Mouse (Mus musculus): ENCODE results near the gene Nupr1l.
"Not testable (repeated sequence)": the region's sequence is repeated elsewhere in the genome, so short reads cannot be mapped to it uniquely, and the experiment has no call there.

Gene Nupr1l

DNA sequence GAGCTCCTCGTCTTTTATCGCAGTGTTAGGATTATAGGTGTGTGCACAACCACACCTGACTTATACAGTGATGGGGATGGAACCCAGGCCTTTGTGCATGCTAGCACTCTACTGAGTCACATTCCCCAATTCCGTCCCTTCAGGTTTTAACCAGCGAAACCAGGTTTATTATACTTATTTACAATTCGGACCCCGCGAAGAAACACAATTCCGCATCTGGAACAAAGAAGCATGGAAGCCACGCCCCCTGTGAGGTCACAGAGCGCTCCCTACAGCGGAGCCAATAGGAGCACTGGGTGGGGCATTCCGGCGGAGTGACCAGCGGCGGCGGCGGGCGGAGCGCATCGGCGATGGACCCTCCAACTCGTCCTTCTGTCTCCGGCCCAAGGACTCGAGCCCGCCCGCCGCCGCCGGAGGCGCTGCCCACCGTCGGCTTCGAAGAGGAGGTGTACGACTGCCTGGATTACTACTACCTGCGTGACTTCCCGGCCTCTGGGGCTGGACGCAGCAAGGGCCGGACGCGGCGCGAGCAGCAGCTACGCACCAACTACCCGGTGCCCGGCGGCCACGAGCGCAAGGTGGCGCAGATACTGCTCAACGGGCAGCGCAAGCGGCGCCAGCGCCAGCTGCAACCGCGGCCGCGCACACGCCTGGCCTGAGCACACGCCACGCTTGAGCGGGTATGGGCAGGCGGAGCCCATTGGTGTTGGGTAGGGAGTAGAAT is at the start of gene Nupr1l:
TSS of gene Nupr1l (plus strand) at position 299 of the 724 bp plus-strand sequence.
- peak; percentile 93 for DNase-seq

DNA sequence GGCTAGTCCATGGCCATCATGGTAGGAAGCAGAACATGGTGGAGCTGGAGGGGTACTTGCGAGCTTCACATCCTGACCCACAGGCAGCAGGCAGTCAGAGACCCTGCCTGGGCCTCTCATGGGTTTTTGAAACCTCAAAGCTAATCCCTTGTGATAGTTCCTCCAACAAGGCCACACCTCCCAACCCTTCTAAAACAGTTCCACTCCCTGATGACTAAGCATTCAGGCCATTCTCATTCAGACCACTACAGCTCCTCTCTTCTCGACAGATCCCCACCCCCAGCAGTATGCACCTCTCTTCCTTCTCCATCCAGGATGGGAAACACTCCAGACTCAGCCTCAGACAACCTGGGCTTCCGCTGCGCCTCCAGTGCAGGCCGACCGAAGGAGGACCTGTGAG is 46.0 kb upstream of the Nupr1l start:
- no peak for DNase-seq

DNA sequence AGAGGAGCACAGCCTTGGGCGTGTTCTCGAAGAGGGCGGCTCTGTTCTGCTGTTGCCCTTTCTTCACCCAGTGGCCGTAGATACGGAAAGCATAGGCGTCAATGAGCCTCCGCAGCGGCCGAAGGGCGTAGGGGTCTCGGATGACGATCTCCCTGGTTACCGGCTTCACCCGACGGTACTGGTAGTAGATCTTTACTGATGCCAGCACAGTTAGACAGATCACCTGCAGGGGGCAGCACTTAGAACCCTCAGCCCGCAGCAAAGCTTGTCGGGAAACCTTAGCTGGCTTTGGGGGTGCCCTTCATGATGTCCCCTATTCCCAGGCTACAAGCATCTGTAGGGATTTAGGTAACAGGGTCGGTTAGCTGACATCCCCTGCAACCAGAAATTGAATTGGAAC is 43.9 kb upstream of the Nupr1l start:
- DNase-seq = peak; percentile 44

DNA sequence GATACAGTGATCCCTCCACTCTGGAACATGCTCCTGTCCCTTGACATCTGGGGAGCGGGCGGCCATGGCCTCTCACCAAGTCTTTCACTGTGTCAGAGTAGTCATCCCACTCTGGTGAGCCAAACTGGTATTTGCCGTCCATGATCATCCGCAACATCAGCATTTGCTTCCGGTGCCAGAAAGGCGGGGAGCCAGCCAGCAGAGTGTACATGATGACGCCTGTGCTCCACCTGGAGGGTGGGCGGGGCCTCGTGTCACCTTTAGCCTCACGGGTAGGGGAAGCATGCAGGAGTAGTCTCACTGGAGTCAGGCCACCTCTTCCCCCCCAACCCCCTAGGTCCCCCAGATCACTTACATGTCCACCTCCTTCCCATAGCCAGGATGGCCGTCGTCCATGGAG is 42.5 kb upstream of the Nupr1l start:
- DNase-seq = no peak

DNA sequence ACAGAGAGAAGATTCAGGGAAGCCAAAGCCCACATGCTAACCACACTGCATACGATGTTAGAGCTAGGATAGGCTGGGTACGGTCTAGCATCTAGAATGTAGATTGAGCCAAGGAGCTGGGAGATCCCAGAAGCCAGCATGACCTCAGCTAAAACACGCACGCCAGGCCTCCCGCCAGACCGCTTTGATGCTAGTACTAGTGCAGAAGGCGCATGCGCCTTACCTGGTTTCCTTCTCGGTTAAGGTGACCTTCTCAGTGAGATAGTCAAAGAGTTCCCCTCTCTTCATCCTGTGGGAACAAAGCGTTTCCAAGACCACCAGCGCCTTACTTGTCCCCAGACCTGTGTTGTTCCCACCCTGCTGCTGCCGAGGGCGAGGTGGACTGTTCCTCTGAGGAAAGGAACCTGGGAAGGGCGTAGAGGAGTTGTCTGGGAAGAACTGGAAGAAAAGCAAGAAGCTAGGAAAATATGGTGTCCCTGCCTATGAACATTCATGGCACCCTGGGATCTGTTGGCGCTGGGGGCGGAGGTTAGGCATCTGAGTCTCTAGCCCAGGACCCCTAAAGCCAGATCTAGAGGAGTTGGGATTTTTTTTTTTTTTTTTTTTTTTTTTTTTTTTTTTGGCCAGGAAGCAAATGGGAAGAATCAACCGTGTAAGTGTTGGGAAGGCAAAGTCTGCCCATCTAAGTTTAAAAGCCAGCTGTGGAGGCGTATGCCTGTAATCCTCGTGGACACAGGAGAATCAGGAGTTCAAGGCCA is 38.9 kb upstream of the Nupr1l start:
- DNase-seq = no peak

DNA sequence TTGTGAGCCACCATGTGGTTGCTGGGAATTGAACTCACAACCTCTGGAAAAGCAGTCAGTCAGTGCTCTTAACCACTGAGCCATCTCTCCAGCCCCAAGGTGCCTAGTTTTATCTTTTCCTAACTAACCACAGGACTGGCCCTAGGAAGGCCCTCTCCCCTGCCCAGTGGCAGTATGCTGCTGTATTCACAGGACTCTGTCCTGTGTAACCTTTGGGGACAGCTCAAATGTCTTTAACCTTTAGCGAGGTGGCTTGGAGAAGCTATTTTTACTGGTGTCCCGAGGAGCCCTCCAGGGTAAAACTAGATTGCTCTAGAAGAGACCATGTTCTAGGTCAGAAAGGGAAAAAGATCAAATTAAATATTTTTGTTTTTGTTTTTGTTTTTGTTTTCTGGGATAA is 37.1 kb upstream of the Nupr1l start:
- DNase-seq = no peak

DNA sequence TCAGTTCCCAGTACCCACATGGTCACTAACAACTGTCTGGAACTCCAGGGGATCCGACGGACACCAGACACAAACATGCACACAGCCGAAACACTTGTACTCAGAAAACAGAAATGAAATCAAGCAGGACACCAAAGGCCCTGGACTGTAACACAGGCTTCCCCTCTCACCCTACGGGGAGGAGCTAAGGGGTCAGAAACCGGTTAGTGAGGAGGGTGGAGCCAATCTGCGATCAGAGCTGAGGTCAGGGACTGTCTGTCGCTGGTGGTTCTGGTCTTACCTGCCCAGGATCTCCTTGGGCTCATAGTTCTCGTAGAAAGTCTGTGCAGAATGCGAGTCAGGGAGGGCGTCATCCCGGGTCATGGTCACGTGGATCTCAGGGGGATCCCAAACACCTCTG is 34.4 kb upstream of the Nupr1l start:
- no peak for DNase-seq

DNA sequence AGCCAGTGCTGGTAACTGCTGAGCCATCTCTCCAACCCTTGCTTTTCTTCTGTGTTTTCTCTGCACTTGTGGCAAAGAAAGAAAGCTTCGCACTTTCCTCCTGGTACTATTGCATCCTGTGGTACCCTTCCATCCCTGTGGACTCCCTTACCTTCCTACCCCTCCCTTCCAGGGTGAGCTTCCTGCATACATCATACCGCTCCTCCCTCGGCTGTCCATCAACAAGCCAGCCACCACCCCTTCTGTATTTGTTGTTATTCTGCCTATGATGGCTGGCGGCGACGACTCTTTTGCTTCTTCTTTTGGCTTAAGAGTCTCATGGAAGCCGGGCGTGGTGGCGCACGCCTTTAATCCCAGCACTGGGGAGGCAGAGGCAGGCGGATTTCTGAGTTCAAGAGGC is 33.2 kb upstream of the Nupr1l start:
- no peak for DNase-seq

DNA sequence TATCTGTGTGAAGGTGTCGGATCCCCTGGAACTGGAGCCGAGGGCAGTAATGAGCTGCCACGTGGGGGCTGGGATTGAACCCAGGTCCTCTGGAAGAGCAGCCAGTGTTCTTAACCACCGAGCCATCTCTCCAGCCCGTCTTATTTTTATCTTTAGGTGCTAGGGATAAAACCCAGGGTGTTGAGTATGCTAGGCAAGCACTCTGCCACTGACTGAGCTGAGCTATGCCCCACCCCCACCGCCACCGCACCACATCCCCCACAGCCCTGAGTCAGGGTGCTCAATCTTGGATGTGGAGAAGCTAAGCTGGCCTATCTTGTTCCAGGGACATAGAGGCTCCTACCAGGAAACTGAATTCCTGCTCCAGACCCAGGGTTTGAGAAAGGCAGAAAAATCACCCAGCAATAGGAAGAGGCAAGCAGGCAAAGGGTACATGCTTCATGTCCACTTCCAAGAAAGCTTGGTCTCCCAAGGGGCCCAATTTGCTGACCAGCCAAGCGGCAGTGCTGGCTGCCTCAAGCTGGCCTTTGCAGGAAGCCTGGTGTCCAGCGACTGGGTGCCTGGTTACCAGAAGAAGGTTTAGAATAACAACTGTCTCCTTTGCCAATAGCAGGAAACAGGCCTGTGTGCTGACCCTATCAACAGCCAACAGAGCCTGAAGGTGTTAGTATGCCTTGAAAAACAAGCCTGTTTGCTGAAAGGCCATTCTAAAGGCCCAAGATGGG is 30.4 kb upstream of the Nupr1l start:
- DNase-seq = no peak

DNA sequence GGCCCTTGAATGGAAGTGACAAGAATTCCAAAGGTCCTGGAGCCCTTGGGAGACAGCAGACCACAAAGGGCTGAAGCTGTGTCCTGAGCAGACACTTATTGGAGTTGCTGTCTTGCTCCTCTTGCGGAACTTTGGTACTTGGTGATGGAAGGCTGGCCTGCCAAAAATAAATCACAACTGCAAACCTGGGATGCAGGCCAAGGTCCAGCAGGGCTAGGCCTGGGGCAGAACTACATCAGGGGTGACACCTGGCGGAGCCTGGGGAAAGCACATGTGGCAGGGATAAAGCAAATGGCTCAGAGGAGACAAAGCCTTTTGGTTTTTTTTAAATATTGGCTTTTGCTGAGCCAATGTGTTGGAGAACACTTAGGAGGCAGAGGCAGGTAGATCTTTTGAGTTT is 29.4 kb upstream of the Nupr1l start:
- DNase-seq = peak; percentile 47

DNA sequence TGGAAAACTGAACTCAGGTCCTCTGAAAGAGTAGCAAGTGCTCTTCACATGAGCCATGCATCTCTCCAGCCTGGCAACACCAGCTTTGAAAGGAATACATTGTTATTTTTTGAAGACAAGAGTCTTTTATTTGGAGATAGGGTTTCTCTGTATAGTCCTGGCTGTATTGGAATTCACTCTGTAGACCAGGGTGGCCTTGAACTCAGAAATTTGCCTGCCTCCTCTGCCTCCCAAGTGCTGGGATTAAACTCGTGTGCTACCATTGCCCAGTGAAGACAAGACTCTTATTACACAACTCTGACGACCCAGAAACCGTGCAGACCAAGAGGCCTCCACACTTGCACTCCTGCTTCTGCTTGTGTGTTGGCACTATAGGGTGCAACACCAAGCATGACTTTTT is 28.5 kb upstream of the Nupr1l start:
- DNase-seq = no peak

DNA sequence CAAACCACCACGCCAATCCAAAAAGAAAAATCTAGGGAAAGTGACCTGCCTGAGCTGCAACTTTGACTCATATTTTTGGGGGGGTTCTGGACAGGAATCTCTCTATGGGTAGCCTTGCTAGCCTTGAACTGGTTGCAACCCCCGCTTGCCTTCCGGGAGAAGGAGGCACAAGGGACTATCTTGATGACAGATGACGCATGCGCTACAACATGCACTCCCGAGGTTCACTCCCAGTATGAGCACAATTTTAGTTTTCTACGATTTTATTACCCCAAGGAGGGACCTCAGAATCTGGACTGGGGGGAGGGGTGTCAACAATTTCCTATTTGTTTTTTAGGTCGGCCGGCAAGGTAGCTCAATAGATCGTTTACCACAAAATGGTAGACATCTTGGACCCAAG is 22.1 kb upstream of the Nupr1l start:
- peak; percentile 59 for DNase-seq

DNA sequence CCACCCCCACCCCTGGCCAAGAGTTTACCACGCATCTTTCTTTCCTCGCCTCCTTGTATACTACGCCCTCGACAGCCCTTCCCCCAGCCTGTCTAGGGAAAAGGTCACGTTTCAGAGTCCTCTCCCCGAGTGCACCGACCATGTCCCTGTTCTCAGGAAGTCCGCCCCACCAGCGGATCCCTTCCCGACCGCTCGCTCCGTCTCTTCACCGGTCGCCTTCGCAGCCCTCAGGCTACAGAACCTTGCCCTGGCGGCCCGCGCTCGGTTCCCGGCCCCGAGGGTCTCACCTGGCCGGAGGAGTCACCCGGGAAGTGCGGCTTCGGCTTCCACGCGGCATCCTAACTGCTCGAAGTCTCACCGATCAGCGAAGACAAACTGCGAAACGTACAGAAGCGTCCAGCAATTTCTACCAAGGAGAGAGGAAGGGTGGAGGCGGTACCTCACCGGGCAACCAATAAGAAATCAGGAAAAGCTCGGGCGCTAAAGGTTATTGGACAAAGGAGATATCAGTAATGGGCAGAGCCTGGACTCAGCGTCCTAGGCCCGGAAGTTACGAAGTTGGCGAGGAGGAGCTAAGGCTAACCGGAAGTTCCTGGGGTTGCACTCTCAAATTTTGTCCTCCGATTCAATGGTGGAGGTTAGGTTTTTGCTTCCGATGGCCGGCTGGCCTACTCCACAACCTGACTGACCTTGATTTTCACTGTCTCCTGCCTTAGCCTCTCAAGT is 21.3 kb upstream of the Nupr1l start, which contains the start of gene Chchd2:
TSS of gene Chchd2 (minus strand) at position 560 of the 726 bp plus-strand sequence.
- DNase-seq = peak; percentile 92

DNA sequence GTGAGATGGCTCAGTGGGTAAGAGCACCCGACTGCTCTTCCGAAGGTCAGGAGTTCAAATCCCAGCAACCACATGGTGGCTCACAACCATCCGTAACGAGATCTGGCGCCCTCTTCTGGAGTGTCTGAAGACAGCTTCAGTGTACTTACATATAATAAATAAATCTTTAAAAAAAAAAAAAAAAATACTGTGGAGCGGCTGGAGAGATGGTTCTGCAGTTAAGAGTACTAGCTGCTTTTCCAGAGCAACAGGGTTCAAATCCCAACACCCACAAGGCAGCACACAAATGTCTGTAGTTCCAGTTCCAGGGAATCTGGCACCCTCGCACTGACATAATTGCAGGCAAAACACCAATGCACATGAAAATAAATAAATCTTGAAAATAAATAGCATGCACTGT is 17.9 kb upstream of the Nupr1l start:
- not testable (repeated sequence) for DNase-seq

DNA sequence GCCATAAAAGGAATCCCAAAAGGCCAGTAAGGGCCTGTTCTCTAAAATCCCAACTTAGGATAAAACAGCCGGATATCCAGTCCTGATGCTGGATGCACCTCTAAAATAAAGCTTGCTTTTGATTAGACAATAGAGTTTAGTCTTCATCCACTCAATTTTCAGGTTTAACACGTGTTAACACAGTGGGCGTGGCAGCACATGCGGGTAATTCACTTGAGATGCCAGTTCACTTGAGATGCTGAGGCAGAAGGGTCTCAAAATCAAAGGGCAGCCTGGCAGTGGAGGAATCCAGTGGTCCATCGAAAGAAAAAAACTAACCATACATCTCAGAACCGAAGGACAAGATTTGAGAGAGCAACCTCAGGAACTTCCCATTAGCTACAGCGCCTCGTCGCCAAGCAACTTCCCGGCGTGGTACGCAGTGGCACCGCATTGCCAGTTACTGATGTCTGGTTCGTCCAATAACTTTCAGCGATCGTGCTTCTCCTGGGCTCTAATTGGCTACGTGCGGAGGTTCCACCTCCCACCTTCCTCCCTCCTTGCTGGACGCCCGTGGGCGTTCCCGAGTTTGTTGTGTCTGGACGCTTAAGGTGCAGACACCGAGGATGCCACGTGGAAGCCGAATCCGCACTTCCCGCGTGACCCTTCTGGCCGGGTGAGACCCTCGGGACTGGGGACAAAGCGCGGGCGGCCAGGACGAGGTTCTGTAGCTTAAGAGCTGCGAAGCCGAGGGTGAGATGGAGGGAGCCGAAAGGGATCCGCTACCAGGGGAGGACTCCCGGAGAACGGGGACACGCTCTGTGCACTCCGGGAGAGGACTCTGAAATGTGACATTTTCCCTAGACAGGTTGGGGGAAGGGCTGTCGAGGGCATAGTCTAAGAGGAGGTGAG is 12.9 kb upstream of the Nupr1l start, which contains the start of gene Zbed5:
TSS of gene Zbed5 (plus strand) at position 526 of the 891 bp plus-strand sequence.
- peak; percentile 87 for DNase-seq

DNA sequence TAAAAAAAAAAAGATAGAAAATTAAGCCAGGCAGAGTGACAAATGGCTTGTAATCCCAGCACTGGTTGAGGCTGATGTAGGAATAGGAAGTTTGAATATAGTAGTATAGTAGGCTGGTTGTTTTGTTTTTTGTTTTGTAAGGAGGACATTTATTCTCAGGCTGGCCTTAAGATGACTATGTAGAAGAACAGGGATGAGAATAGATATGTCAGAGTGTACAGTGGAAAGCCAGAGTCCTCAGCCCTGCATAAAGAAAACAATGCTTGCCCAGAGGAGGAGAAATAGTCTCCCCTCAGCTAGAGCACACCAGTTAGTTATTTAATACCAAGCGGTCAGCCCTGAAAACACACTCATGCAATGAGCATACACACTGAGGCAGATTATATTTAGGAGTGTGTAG is 9.9 kb upstream of the Nupr1l start, which contains the start of gene Phkg1:
TSS of gene Phkg1 (minus strand) at position 101 of the 400 bp plus-strand sequence.
- no peak for DNase-seq

DNA sequence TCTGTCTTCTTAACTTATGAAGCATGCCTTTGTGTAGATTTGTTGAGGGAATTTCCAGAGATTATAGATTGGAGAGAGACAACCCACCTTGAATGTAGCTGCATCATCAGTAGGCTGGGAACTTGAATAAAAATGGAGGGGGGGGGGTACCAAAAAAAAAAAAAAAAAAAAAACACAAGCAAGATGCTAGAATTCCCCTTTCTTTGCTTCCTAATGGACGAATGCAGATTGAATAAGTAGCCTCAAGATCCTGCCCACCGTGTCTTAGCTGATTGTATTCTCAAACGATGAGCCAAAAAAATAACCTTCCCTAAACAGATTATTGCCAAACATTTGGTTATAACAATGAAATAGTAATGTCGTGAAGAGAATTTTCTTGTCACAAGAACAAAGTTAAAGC is 565 bp upstream of the Nupr1l start:
- no peak for DNase-seq

DNA sequence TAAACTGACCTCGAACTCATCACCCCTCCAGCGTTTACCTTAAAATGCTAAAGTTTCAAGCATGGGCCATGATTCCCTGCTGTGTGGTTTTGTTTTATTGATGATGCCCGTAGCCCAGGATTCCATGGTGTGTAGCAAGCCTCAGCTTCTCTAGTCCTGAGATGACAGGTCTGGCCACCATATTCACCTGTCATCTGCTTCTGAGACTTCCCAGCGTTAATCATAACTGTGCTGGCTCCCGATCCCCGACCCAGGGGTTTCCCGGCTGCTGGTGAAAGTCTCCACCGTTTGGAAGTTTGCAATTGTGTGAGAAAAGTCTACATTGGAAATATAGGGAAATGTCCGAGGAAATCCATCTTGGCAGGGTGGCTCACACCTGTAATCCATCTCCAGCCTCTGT is 807 bp downstream of the Nupr1l start:
- no peak for DNase-seq

DNA sequence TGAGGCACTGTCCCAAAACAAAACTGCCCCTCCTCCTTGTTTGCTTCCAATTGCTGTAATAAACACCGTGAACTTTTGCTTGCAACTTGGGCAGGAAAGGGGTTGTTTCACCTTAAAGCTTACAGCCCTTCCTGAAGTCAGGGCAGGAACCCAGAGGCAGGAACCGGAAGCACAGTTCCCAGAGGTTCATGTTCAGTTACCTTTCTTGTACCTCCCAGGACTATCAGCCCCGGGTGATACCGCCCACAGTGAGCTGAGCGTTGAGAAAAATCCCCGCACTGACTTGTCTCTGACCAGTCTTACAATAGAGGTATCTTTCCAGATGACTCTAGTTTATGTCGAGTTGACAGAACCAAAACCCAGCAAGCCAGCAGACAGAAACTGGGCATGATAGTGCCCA is 1.3 kb downstream of the Nupr1l start:
- no peak for DNase-seq

DNA sequence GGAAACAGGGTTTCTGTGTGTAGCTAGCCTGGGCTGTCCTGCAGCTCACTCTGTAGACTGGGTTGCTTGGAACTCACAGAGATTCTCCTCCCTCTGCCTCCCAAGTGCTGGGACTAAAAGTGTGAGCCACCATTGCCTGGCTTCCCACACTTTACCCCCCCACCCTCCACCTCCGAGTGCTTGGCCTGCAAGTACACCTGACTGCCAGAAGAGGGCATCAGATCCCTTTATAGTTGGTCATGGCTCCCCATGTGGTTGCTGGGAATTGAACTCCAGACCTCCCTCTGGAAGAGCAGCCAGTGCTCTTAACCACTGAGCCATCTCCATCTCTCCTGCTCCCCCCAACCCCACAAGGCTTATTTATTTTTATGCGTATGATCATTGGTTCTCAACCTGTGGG is 5.7 kb downstream of the Nupr1l start:
- peak; percentile 30 for DNase-seq

DNA sequence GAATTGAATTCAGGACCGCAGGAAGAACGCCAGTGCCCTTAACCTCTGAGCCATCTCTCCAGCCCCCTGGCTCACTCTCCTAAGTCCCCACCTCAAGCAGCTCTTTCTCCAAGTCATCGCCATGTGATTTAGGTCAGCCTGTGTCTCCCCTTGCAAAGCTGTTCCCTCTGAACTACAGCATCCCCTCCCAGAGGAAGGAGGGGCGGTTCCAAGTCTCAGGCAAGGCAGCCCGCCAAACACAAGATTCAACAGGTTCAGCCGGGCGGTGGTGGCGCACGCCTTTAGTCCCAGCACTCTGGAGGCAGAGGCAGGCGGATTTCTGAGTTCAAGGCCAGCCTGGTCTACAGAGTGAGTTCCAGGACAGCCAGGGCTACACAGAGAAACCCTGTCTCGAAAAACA is 7.2 kb downstream of the Nupr1l start:
- DNase-seq = not testable (repeated sequence)
